Comparison of ENCODE assay signal across 23 mouse cellular contexts in the genomic region with DNA sequence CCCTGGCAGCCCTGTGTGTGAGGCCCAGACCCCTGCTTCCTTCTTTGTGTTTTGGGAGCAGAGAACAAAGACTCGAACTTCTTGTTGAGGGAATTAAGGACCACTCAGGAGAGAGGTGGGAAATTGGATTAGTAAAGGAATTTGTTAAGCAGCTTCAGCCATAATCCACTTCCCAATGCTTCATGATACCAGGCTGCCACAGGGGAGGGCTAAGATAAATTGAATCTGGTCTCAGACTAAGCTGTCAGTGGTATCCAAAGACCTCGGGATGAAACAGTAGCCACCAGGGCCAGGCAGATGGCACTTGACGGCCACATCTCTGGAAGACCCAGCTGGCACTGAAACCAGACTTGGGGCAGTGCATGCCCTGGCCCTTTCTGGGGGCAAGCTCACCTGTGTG.
"Had no signal": no experiment of that assay in that cellular context is flagged by ENCODE, and none has a peak within 500 bp of the region (broad histone marks: within the 10 kb centered on the region; RNA-seq: fewer than 3 reads in every experiment).

No protein-coding gene starts in this region.

- ATAC-seq: hindbrain, embryonic 16.5 days; intestine, embryonic 15.5 days; midbrain, embryonic 13.5 days had no signal

- DNase-seq: kidney, adult 11 months; kidney, adult 9 months; kidney, postnatal 14 days; kidney, postnatal 4 days; lung, adult 18-20 months; lung, postnatal 10 days; lung, postnatal 36 days; right cerebral cortex, adult 18-20 months; right cerebral cortex, postnatal 14 days; right cerebral cortex, postnatal 4 days; thymus, adult 2 months; thymus, postnatal 14 days; thymus, postnatal 4 days had no signal

- H3K27ac ChIP-seq: intestine, embryonic 15.5 days; limb, embryonic 10.5 days; limb, embryonic 13.5 days; lung, embryonic 15.5 days; midbrain, embryonic 10.5 days; midbrain, embryonic 13.5 days; neural tube, embryonic 12.5 days; neural tube, embryonic 15.5 days had no signal

- H3K36me3 ChIP-seq: intestine, embryonic 15.5 days; limb, embryonic 10.5 days; limb, embryonic 13.5 days; lung, embryonic 15.5 days; midbrain, embryonic 10.5 days; midbrain, embryonic 13.5 days; neural tube, embryonic 12.5 days; neural tube, embryonic 15.5 days had no signal

- H3K27me3 ChIP-seq: intestine, embryonic 15.5 days; limb, embryonic 13.5 days; lung, embryonic 15.5 days; neural tube, embryonic 12.5 days; neural tube, embryonic 15.5 days had no signal

- H3K9ac ChIP-seq: intestine, embryonic 15.5 days; limb, embryonic 13.5 days; lung, embryonic 15.5 days; midbrain, embryonic 13.5 days; neural tube, embryonic 12.5 days; neural tube, embryonic 15.5 days had no signal

- H3K4me2 ChIP-seq: intestine, embryonic 15.5 days; limb, embryonic 13.5 days; lung, embryonic 15.5 days; midbrain, embryonic 13.5 days; neural tube, embryonic 12.5 days; neural tube, embryonic 15.5 days had no signal

- H3K4me1 ChIP-seq: intestine, embryonic 15.5 days; limb, embryonic 10.5 days; lung, embryonic 15.5 days; neural tube, embryonic 12.5 days; neural tube, embryonic 15.5 days had no signal

- H3K9me3 ChIP-seq: intestine, embryonic 15.5 days; limb, embryonic 10.5 days; limb, embryonic 13.5 days; lung, embryonic 15.5 days; midbrain, embryonic 10.5 days; midbrain, embryonic 13.5 days; neural tube, embryonic 12.5 days; neural tube, embryonic 15.5 days had no signal

- H3K4me3 ChIP-seq: intestine, embryonic 15.5 days; limb, embryonic 10.5 days; limb, embryonic 13.5 days; lung, embryonic 15.5 days; megakaryocyte, embryonic 14.5 days; midbrain, embryonic 10.5 days; midbrain, embryonic 13.5 days; neural tube, embryonic 12.5 days; neural tube, embryonic 15.5 days had no signal
